Mouse (Mus musculus) forelimb bud, embryonic 11.5 days (tissue): ENCODE measurements around the gene Olfr1206.

Source experiments
- DNase-seq: peaks from one replicate; pipeline ENCODE4 v3.0.0-alpha.2; 2012; ENCODE audit warnings: low read depth, low spot score

The Olfr1206 gene

DNA sequence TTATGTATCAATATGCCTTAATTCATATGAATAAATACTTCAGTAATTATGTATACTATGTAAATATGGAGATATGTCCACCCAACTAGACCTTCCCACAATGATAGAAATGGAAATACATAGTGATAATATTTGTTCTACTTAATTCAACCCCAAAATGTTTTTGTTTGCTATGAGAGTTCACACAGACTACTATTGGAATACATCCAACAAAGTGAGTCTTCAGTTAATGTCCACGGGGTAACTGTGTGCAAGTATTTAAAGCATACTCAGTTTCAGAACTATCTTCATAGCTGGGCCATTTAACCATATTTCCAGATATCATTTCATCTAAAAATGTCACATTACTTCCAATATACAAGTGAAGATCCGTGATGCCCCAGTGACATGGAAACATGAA is at the start of gene Olfr1206:
Olfr1206 (plus strand) TSS at position 301 of the 400 bp plus-strand sequence.
- DNase-seq: no peak

DNA sequence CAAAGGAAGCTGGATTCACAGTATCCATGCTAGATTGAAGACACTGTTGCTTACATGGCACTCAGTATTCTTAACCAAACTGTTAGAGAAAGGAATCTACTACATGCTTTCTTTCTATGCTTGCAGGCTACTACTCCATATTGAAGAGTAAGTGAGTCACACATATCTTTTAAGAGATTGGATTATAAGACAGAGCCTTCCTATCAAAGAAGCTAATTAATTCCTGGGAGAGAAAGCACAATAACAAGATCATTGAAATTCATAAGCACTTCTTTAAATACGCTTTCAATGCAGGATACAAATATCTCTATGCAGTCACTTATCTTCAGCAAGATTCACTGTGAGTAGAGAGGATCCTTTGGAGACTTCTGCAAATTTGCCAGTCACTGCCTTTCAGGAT is 48.8 kb upstream of the Olfr1206 start, which contains the start of gene Olfr1202:
Olfr1202 (plus strand) TSS at position 301 of the 400 bp plus-strand sequence.
- DNase-seq: no peak

DNA sequence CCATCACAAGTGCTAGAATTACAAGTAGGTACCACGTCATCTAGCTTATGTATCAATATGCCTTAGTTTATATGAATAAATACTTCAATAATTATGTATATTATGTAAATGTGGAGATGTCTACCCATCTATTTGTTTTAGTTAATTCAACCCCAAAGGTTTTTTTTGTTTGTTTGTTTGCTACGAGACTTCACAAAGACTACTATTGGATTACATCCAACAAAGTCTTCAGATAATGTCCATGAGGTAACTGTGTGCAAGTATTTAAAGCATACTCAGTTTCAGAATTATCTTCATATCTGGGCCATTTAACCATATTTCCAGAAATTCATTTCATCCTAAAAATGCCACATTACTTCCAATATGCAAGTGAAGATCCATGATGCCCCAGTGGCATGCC is 33.6 kb upstream of the Olfr1206 start, which contains the start of gene Olfr1205:
Olfr1205 (plus strand) TSS at position 301 of the 400 bp plus-strand sequence.
- no peak for DNase-seq

DNA sequence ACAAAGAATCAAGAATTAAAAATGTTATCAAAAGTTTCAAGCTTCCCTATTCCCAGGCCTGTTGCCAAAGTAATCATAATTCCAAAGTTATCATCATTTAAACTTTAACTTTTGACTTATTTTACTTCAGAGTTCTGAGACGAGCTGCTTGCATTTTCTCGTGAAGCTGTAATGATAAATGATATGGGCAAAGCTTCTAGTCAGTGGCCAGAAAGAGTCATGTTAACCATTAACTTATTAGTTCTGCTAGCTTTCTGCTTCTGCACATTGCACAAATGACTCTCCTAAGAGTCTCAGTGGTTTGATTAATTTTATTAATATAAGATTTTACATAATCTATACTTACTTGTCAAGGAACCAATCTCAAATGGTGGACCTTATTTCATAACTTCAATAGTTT is 24.6 kb upstream of the Olfr1206 start:
- no peak for DNase-seq

DNA sequence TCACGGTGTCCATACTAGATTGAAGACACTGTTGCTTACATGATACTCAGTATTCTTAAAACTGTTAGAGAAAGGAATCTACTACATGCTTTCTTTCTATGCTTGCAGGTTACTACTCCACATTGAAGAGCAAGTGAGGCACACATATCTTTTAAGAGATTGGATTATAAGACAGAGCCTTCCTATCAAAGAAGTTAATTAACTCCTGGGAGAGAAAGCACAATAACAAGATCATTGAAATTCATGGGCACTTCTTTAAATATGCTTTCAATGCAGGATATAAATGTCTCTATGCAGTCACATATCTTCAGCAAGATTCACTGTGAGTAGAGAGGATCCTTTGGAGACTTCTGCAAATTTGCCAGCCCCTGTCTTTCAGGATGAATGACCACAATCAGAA is 14.0 kb upstream of the Olfr1206 start, which contains the start of gene Olfr1204:
Olfr1204 (plus strand) TSS at position 301 of the 400 bp plus-strand sequence.
- DNase-seq: no peak

DNA sequence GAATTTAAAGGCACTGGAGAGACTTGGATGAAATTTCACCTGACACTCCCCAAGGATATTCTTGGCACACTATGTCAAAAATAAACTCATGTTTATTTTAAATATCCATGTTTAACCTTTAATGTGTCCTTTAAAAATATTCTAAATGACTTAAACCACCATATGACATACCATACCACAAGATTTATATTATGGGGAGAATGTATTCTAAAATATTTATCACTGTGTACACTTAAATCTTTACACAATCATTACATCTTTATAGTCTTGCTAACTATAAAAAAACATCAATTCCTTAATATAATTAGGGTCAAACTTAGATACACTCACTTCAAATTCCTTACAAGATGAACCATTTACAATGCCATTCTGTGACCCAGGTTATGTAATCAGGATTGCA is 39.2 kb downstream of the Olfr1206 start, which contains the start of gene Olfr1208:
Olfr1208 (minus strand) TSS at position 101 of the 400 bp plus-strand sequence.
- no peak for DNase-seq

DNA sequence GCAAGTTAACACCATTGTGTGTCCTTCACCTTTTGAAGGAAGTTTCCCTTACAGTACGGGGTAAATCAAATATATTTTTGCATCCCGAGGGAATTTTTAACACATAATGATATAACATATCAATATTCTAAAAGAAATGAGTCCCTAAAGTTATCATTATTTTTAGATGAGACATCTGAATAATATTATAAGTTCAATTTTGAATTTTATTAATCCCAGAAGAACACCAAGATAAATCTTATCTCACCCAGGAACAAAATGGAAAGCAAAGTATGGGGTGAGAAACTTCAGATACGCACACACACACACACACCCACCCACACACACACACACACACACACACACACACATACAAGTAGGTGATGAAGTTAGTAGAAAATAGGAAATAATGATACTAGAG is 52.0 kb downstream of the Olfr1206 start, which contains the start of gene Olfr1209:
Olfr1209 (minus strand) TSS at position 101 of the 400 bp plus-strand sequence.
- no peak for DNase-seq
